In genomic region chr1:87696358-87696757, GRCm38 (mm10) we compare ENCODE assay signal across 8 mouse cellular contexts. TPM values are rescaled to one million over a fixed set of nuclear protein-coding genes. Genes with fewer than 3 reads are reported as not detected.
DNase-seq lines count a peak whose midpoint lies in the region; ATAC-seq and TF ChIP-seq lines count a peak whose summit lies in the region.

No protein-coding gene starts in this region.

- H3K27ac ChIP-seq in limb, embryonic 11.5 days (replicated peaks; ENCODE audit: low read depth, low read length) = no peak overlapping the region
- no peak overlapping the region for H3K27ac ChIP-seq in limb, embryonic 10.5 days
- no peak overlapping the region for H3K27ac ChIP-seq in lung, embryonic 14.5 days (ENCODE audit: low read depth)
- H3K27ac ChIP-seq in hindbrain, embryonic 14.5 days = no peak overlapping the region

- H3K36me3 ChIP-seq in limb, embryonic 11.5 days (ENCODE audit: control insufficient read depth, insufficient read depth, low read length) = no peaks in the 10 kb centered on the region
- H3K36me3 ChIP-seq in limb, embryonic 10.5 days = no peaks in the 10 kb centered on the region
- H3K36me3 ChIP-seq in lung, embryonic 14.5 days (ENCODE audit: insufficient read depth) = no peaks in the 10 kb centered on the region
- no peaks in the 10 kb centered on the region for H3K36me3 ChIP-seq in hindbrain, embryonic 14.5 days (replicated peaks; ENCODE audit: control insufficient read depth, insufficient read depth)

- peak; percentile 37 for TF ChIP-seq CTCF in lung, embryonic 14.5 days (IDR thresholded peaks at IDR 0.05; ENCODE audit: low read depth)

- no peak overlapping the region for H3K4me3 ChIP-seq in limb, embryonic 11.5 days (ENCODE audit: low read depth, low read length)
- no peak overlapping the region for H3K4me3 ChIP-seq in limb, embryonic 10.5 days
- H3K4me3 ChIP-seq in lung, embryonic 14.5 days (ENCODE audit: low read depth, low read length) = no peak overlapping the region
- no peak overlapping the region for H3K4me3 ChIP-seq in hindbrain, embryonic 14.5 days (replicated peaks; ENCODE audit: low read length)

- peak; percentile 25 for DNase-seq in limb, embryonic 11.5 days (ENCODE audit: low spot score)
- no peak for DNase-seq in limb, embryonic 10.5 days (ENCODE audit: low spot score)
- DNase-seq in c-Kit-positive CD71-negative TER-119-negative erythroid progenitor cells, embryonic 14.5 days (ENCODE audit: low read depth) = peak; percentile 13
- DNase-seq in lung, embryonic 14.5 days = no peak
- peak; percentile 9 to 62 for DNase-seq in thymus, postnatal 10 days (ENCODE audit: low spot score in 2 of 2)
- DNase-seq in hindbrain, embryonic 14.5 days (ENCODE audit: low spot score) = no peak
- DNase-seq in left cerebral cortex, postnatal 10 days (ENCODE audit: extremely low spot score in 1 of 2, low spot score in 2 of 2) = no peak
- no peak for DNase-seq in left cerebral cortex, adult 18-20 months (ENCODE audit: low spot score in 2 of 2)

- H3K9me3 ChIP-seq in limb, embryonic 11.5 days (ENCODE audit: control insufficient read depth, low read length) = no peaks in the 10 kb centered on the region
- no peaks in the 10 kb centered on the region for H3K9me3 ChIP-seq in limb, embryonic 10.5 days (replicated peaks)
- no peaks in the 10 kb centered on the region for H3K9me3 ChIP-seq in lung, embryonic 14.5 days (ENCODE audit: low read depth, low read length)
- no peaks in the 10 kb centered on the region for H3K9me3 ChIP-seq in hindbrain, embryonic 14.5 days (ENCODE audit: control insufficient read depth, low read length)

- no peak overlapping the region for H3K4me2 ChIP-seq in limb, embryonic 11.5 days (ENCODE audit: low read depth, severe bottlenecking)
- no peak overlapping the region for H3K4me2 ChIP-seq in lung, embryonic 14.5 days
- H3K4me2 ChIP-seq in hindbrain, embryonic 14.5 days (replicated peaks) = no peak overlapping the region

- ATAC-seq in limb, embryonic 11.5 days (ENCODE audit: insufficient number of reproducible peaks, low FRiP score, low TSS enrichment, low read depth) = no peak
- no peak for ATAC-seq in lung, embryonic 14.5 days (ENCODE audit: insufficient read depth)
- no peak for ATAC-seq in hindbrain, embryonic 14.5 days (ENCODE audit: low FRiP score)

- no peak overlapping the region for H3K9ac ChIP-seq in limb, embryonic 11.5 days (ENCODE audit: low read length)
- H3K9ac ChIP-seq in lung, embryonic 14.5 days = no peak overlapping the region
- H3K9ac ChIP-seq in hindbrain, embryonic 14.5 days = no peak overlapping the region

- WGBS in limb, embryonic 11.5 days = 77% methylated on average over 5 of the region's 5 CpGs
- WGBS in limb, embryonic 10.5 days = 80% methylated on average over 5 of the region's 5 CpGs
- 71% methylated on average over 5 of the region's 5 CpGs for WGBS in lung, embryonic 14.5 days
- WGBS in hindbrain, embryonic 14.5 days = 77% methylated on average over 5 of the region's 5 CpGs

- intact Hi-C loops in left cerebral cortex, postnatal 10 days (cut with DNase I) = no loop called here

- H3K4me1 ChIP-seq in limb, embryonic 11.5 days (ENCODE audit: control insufficient read depth, insufficient read depth, low read length) = no peaks in the 10 kb centered on the region
- H3K4me1 ChIP-seq in limb, embryonic 10.5 days = no peaks in the 10 kb centered on the region
- peaks cover 3% of the 10 kb centered on the region; the same call in 1 of the 2 replicates for H3K4me1 ChIP-seq in lung, embryonic 14.5 days (ENCODE audit: insufficient read depth)
- H3K4me1 ChIP-seq in hindbrain, embryonic 14.5 days (replicated peaks; ENCODE audit: control insufficient read depth, insufficient read depth, low read length) = no peaks in the 10 kb centered on the region

- no peaks in the 10 kb centered on the region for H3K27me3 ChIP-seq in limb, embryonic 11.5 days (ENCODE audit: control insufficient read depth, insufficient read depth, low read length)
- no peaks in the 10 kb centered on the region for H3K27me3 ChIP-seq in limb, embryonic 10.5 days (ENCODE audit: low read depth, poor library complexity, severe bottlenecking)
- H3K27me3 ChIP-seq in lung, embryonic 14.5 days (ENCODE audit: insufficient read depth, low read length) = no peaks in the 10 kb centered on the region
- H3K27me3 ChIP-seq in hindbrain, embryonic 14.5 days (ENCODE audit: control insufficient read depth, insufficient read depth, low read length) = no peaks in the 10 kb centered on the region

RNA-seq across cellular contexts. Expression of gene Atg16l1, which starts 59.3 kb away (rescaled TPM):
- polyA plus RNA-seq in limb, embryonic 11.5 days (2014; fragmentation: Nextera tagmentation; extraction: Ambion mirVana) = 30.3 and 31.0 TPM in 2 replicates
- 36.5 and 38.2 TPM in 2 replicates for polyA plus RNA-seq in limb, embryonic 10.5 days (2016; fragmentation: Nextera tagmentation; extraction: Ambion mirVana)
- 27.0 and 31.5 TPM in 2 replicates for polyA plus RNA-seq in lung, embryonic 14.5 days (2014; fragmentation: Nextera tagmentation; extraction: Ambion mirVana)
- 66.8 and 79.4 TPM in 2 replicates for polyA plus RNA-seq in hindbrain, embryonic 14.5 days (2014; fragmentation: Nextera tagmentation; extraction: Ambion mirVana)
- total RNA-seq in left cerebral cortex, postnatal 10 days (2021) = 10 to 100 TPM; 68.3 to 71.0 TPM
- total RNA-seq in left cerebral cortex, adult 18-20 months (2021) = 10 to 100 TPM; 63.7 to 66.4 TPM

Comparison
In these comparisons a context has a peak if more than half of its experiments do, and no peak if none do; other contexts are left out.
1. DNase-seq: peak in limb, embryonic 11.5 days (single experiment), c-Kit-positive CD71-negative TER-119-negative erythroid progenitor cells, embryonic 14.5 days (single experiment) and thymus, postnatal 10 days (2 of 2); none in limb, embryonic 10.5 days (single experiment), lung, embryonic 14.5 days (single experiment), hindbrain, embryonic 14.5 days (single experiment), left cerebral cortex, postnatal 10 days (0 of 2) and left cerebral cortex, adult 18-20 months (0 of 2).